7 mouse cellular contexts compared by ENCODE assay signal in the genomic region with DNA sequence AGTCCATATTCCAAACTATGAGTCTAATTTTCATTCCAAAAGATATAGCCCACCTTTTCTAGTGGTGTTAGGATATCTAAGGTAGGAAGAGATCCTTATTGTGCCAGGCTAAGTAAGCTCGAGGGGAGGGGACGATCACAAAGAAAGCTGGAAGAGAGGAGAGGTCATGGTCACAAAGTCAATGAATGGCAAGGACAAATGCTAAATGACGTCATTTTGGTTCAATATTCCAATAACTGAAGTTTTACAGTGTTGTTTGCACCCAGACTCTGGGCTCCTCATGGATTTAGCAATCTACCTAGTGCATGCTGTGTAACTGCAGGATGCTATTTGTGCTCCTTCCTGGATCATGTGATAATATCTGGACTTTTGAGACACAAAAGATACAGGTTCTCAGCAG. TPM values are rescaled to one million over a fixed set of nuclear protein-coding genes. Genes with fewer than 3 reads are reported as not detected.
A peak's percentile ranks its signal among the peaks of the same experiment; 100 is the strongest.
DNase-seq lines count a peak whose midpoint lies in the region; ATAC-seq and TF ChIP-seq lines count a peak whose summit lies in the region.

No protein-coding gene starts in this region.

- TF ChIP-seq CTCF in liver, adult 2 months (IDR thresholded peaks at IDR 0.05; ENCODE audit: low read depth, low read length) = no peak
- TF ChIP-seq CTCF in liver, postnatal 0 days (IDR thresholded peaks at IDR 0.05; ENCODE audit: low read depth) = no peak

- DNase-seq in liver, adult 2 months (ENCODE audit: extremely low read depth, low read depth, low spot score) = peak; percentile 86
- DNase-seq in liver, postnatal 0 days = no peak
- no peak for DNase-seq in left cerebral cortex, adult 9 months (ENCODE audit: low spot score in 2 of 2)

- no peaks in the 10 kb centered on the region for H3K36me3 ChIP-seq in liver, adult 2 months (ENCODE audit: control insufficient read depth, insufficient read depth, low read length)
- H3K36me3 ChIP-seq in liver, postnatal 0 days (replicated peaks; ENCODE audit: insufficient read depth, low read length) = no peaks in the 10 kb centered on the region
- no peaks in the 10 kb centered on the region for H3K36me3 ChIP-seq in forebrain, embryonic 13.5 days (ENCODE audit: poor library complexity, severe bottlenecking)
- H3K36me3 ChIP-seq in intestine, embryonic 15.5 days = no peaks in the 10 kb centered on the region
- H3K36me3 ChIP-seq in neural tube, embryonic 13.5 days = no peaks in the 10 kb centered on the region

- TF ChIP-seq POLR2A in liver, adult 2 months (IDR thresholded peaks at IDR 0.05; ENCODE audit: extremely low read depth, insufficient read depth, low read length) = no peak

- 16% methylated on average over 3 of the region's 3 CpGs for WGBS in liver, adult 2 months
- WGBS in liver, postnatal 0 days (ENCODE audit: insufficient replicate concordance) = 62% methylated on average over 3 of the region's 3 CpGs
- WGBS in forebrain, embryonic 13.5 days = 58% methylated on average over 3 of the region's 3 CpGs
- WGBS in intestine, embryonic 15.5 days = 63% methylated on average over 3 of the region's 3 CpGs
- 53% methylated on average over 3 of the region's 3 CpGs for WGBS in neural tube, embryonic 13.5 days

- H3K4me3 ChIP-seq in liver, adult 2 months (ENCODE audit: insufficient read depth, low read depth, low read length) = no peak overlapping the region
- no peak overlapping the region for H3K4me3 ChIP-seq in liver, postnatal 0 days (ENCODE audit: low read depth, low read length)
- no peak overlapping the region for H3K4me3 ChIP-seq in forebrain, embryonic 13.5 days
- no peak overlapping the region for H3K4me3 ChIP-seq in intestine, embryonic 15.5 days (replicated peaks)
- H3K4me3 ChIP-seq in neural tube, embryonic 13.5 days = 0 out of 2 replicates have a peak overlapping the region, but pooled peaks have one; percentile 83

- peaks cover 14% of the 10 kb centered on the region; the same call in 1 of the 2 replicates for H3K79me2 ChIP-seq in liver, adult 2 months (ENCODE audit: control insufficient read depth, insufficient read depth, low read length)

- peaks cover 16% of the 10 kb centered on the region for H3K4me1 ChIP-seq in liver, adult 2 months (ENCODE audit: control insufficient read depth, insufficient read depth, low read length)
- H3K4me1 ChIP-seq in liver, postnatal 0 days (ENCODE audit: insufficient read depth) = peaks cover 16% of the 10 kb centered on the region
- H3K4me1 ChIP-seq in forebrain, embryonic 13.5 days = peaks cover 30% of the 10 kb centered on the region
- peaks cover 11% of the 10 kb centered on the region; the same call in 1 of the 2 replicates for H3K4me1 ChIP-seq in intestine, embryonic 15.5 days (replicated peaks)
- peaks cover 34% of the 10 kb centered on the region for H3K4me1 ChIP-seq in neural tube, embryonic 13.5 days (replicated peaks)

- H3K4me2 ChIP-seq in liver, postnatal 0 days (ENCODE audit: low read depth, low read length) = no peak overlapping the region
- H3K4me2 ChIP-seq in forebrain, embryonic 13.5 days = peak overlapping the region; percentile 77
- H3K4me2 ChIP-seq in intestine, embryonic 15.5 days (replicated peaks) = peak overlapping the region; percentile 88; the same call in 1 of the 2 replicates
- peak overlapping the region; percentile 83 for H3K4me2 ChIP-seq in neural tube, embryonic 13.5 days

- no peak overlapping the region for H3K27ac ChIP-seq in liver, adult 2 months (replicated peaks; ENCODE audit: insufficient read depth, low read depth, low read length)
- no peak overlapping the region for H3K27ac ChIP-seq in liver, postnatal 0 days (ENCODE audit: low read depth)
- H3K27ac ChIP-seq in forebrain, embryonic 13.5 days = peak overlapping the region; percentile 96
- no peak overlapping the region for H3K27ac ChIP-seq in intestine, embryonic 15.5 days
- H3K27ac ChIP-seq in neural tube, embryonic 13.5 days (replicated peaks) = peak overlapping the region; percentile 99

- no peak overlapping the region for H3K9ac ChIP-seq in liver, adult 2 months (ENCODE audit: low read depth, low read length)
- H3K9ac ChIP-seq in liver, postnatal 0 days (replicated peaks) = no peak overlapping the region
- H3K9ac ChIP-seq in forebrain, embryonic 13.5 days = peak overlapping the region; percentile 74; the same call in 1 of the 2 replicates
- H3K9ac ChIP-seq in intestine, embryonic 15.5 days = no peak overlapping the region
- peak overlapping the region; percentile 84 for H3K9ac ChIP-seq in neural tube, embryonic 13.5 days

- no peak for TF ChIP-seq EP300 in liver, postnatal 0 days (IDR thresholded peaks at IDR 0.05; ENCODE audit: low read depth)

- no peaks in the 10 kb centered on the region for H3K9me3 ChIP-seq in liver, postnatal 0 days (ENCODE audit: low read length)
- H3K9me3 ChIP-seq in forebrain, embryonic 13.5 days (replicated peaks) = no peaks in the 10 kb centered on the region
- no peaks in the 10 kb centered on the region for H3K9me3 ChIP-seq in intestine, embryonic 15.5 days
- H3K9me3 ChIP-seq in neural tube, embryonic 13.5 days = no peaks in the 10 kb centered on the region

- ATAC-seq in liver, postnatal 0 days = no peak
- no peak for ATAC-seq in forebrain, embryonic 13.5 days
- no peak for ATAC-seq in intestine, embryonic 15.5 days
- no peak for ATAC-seq in neural tube, embryonic 13.5 days (ENCODE audit: low read depth)
- no peak for ATAC-seq in CD4-positive, CD25-positive, alpha-beta regulatory T cell, adult 4 months

- no peaks in the 10 kb centered on the region for H3K27me3 ChIP-seq in liver, adult 2 months (ENCODE audit: control insufficient read depth, insufficient read depth, low read length)
- H3K27me3 ChIP-seq in liver, postnatal 0 days (ENCODE audit: insufficient read depth, low read length) = peaks cover 15% of the 10 kb centered on the region
- 0 out of 2 replicates have a peak, but pooled peaks cover 10% of the 10 kb centered on the region for H3K27me3 ChIP-seq in forebrain, embryonic 13.5 days
- no peaks in the 10 kb centered on the region; the same call in 1 of the 2 replicates for H3K27me3 ChIP-seq in intestine, embryonic 15.5 days (replicated peaks)
- peaks cover 19% of the 10 kb centered on the region for H3K27me3 ChIP-seq in neural tube, embryonic 13.5 days

RNA-seq across cellular contexts. Expression of a gene that starts 1.2 kb away (rescaled TPM):
- 6.3 and 8.3 TPM in 2 replicates for total RNA-seq in liver, adult 2 months (2014; rRNA removed)
- polyA plus RNA-seq in liver, adult 2 months (2012; rRNA removed) = 4.1 and 5.7 TPM in 2 replicates
- polyA plus RNA-seq in liver, postnatal 0 days (2015; fragmentation: Nextera tagmentation; extraction: Ambion mirVana) = 2.8 and 3.0 TPM in 2 replicates
- polyA plus RNA-seq in forebrain, embryonic 13.5 days (2015; fragmentation: Nextera tagmentation; extraction: Ambion mirVana) = 23.7 and 24.7 TPM in 2 replicates
- polyA plus RNA-seq in intestine, embryonic 15.5 days (2015; fragmentation: Nextera tagmentation; extraction: Ambion mirVana) = 9.6 TPM in 2 replicates
- 24.9 and 26.5 TPM in 2 replicates for polyA plus RNA-seq in neural tube, embryonic 13.5 days (2015; fragmentation: Nextera tagmentation; extraction: Ambion mirVana)
- polyA plus RNA-seq in CD4-positive, CD25-positive, alpha-beta regulatory T cell, adult 4 months (2017; shearing (Covaris generic)) = 10 to 100 TPM; 19.6 to 21.4 TPM

Comparison
In these comparisons a context has a peak if more than half of its experiments do, and no peak if none do; other contexts are left out.
1. H3K27ac ChIP-seq: peak in forebrain, embryonic 13.5 days (single experiment) and neural tube, embryonic 13.5 days (single experiment); none in liver, adult 2 months (single experiment), liver, postnatal 0 days (single experiment) and intestine, embryonic 15.5 days (single experiment).
2. H3K9ac ChIP-seq: peak in forebrain, embryonic 13.5 days (single experiment) and neural tube, embryonic 13.5 days (single experiment); none in liver, adult 2 months (single experiment), liver, postnatal 0 days (single experiment) and intestine, embryonic 15.5 days (single experiment).